Mouse (Mus musculus) telencephalon, adult 2 months (tissue): ENCODE data around the gene LTO1.
"Not testable (repeated sequence)": the region's sequence is repeated elsewhere in the genome, so short reads cannot be mapped to it uniquely, and the experiment has no call there.

ENCODE experiments used
- DNase-seq: peaks from one replicate; pipeline ENCODE4 v3.0.0-alpha.2; 2011; ENCODE audit warnings: low read depth, low spot score

Gene LTO1

DNA sequence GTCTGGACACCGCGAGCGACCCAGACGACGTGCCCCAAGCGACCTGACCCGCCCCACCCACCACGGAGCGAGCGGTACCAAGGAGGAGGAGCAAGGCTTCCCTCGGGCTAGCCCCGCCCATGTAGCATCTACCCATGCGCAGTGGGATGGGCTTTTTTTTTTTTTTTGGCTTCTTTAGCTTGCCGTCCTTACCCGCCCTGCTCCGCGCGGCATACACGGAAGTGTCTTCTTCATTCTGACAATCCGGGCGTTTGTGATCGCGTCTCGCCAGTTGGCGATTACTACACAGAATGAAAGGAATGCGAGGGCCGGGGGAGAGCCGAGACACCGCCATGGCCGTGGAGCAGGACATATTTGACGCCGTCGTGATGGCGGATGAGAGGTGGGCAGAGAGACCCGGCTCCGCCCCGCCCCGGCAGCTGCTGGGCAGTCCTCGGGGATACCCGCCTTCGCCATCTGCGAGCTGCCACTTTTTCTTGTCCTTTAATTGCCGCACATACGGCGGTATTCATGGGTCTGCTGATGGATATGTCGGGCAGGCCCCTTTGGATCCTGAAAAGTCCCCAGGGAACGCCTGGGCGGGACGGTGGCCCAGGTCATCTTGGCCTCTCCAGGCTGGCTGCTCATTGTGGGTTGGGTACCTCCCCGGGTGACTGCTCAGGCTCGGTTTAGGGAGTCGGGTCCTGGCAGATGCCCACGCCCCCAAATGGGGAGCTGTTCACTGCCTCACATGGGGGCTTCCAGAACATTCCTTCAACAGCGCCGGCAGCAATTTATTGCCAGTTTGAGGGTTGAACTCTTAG, at the start of gene LTO1:
Gene LTO1, plus strand, starts transcription at position 153 of the 803 bp plus-strand sequence.
- peak; percentile 95 for DNase-seq

DNA sequence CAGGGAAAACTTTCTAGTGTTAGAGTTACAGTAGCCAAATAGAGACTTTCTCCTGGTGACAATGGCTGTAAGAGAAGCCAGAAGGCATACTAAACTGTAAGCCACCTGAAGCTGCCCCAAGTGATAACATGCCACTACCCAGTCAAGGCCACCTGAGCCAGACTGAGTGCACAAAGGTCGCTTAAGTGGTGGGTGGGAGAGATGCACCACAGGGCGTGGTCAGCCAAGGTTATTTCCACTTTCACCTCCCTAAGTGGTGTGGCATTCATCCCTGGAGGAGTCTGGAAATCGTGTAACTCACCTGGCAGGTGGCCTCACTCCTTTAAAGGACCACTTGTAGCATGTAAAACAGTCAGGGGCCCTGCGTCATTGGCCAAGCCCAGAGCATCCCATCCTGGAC, 47.7 kb upstream of the LTO1 start:
- DNase-seq = no peak

DNA sequence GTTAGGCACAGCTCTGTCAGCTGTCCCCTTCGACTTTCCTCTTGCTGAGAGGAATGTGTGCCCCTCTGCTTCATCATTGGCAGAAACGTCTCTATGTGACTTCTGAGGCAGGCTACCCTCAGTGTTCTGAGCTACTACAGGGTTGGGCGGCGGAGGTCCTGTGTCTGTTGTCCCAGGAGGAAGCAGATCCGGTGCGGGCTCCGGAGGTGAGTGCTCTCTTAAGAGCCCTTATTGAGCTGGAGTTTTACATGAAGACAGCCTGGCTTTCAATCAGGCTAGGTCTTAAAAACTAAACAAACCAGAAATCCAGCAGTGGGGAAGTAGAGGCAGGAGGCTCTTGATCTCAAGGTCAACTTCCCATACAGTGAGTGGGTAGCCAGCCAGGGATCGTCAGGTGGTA, 47.3 kb upstream of the LTO1 start:
- DNase-seq = no peak

DNA sequence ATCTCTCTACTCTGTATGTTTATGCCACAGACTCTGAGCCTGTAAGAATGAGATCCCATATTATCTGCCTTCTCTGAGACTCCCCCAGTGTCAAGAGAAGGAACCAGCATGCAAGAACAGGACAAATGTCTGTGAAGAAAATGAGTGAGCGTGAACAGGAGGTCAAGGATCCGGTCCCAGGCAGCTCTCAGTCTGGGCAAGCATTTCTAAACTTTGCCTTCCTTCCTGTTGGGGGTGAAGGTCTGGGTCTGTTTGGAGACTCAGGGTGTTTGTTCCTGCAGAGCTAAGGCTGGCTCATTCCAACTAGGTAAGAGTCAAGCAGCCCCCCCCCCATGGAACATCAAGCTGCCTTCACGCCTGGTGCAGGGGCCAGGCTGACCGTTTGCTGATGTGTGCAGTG, 42.5 kb upstream of the LTO1 start:
- DNase-seq = no peak

DNA sequence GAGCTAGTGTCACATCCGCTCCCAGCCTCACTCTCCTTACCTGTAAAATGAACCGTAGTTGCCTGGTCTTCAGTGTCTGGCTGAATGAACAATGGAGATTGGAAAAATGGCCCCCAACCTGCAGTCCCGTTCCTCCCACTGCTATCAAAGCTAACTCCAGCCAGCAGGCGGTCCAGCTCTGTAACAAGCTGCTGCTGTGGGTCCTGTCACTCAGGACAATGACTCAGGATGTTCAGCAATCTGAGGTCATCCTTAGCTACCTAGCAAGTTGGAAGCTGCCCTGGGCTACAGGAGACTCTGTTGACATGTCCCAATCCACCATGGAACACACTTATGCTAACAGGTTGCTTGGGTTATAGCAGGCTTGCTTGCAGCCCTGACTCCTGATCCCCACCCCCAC, 41.7 kb upstream of the LTO1 start:
- no peak for DNase-seq

DNA sequence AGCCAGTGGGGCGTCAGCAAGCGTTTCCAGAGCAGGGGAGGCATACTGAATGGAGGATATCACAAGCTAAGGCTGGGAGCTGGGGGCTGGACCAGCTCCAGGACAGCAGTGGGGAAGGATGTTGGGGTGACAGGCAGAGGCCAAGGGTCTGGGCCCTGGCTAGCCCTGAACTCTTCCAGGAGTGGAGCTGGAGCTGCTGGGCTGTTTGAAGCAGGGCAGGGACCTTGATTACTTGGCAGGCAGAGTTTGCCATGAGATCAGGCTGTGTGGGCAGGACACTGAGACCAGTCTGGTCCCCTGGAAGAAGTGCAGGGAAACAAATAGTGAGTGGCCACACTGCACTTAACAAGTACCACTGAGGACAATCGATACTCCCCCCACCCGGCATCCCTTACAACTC, 40.7 kb upstream of the LTO1 start:
- no peak for DNase-seq

DNA sequence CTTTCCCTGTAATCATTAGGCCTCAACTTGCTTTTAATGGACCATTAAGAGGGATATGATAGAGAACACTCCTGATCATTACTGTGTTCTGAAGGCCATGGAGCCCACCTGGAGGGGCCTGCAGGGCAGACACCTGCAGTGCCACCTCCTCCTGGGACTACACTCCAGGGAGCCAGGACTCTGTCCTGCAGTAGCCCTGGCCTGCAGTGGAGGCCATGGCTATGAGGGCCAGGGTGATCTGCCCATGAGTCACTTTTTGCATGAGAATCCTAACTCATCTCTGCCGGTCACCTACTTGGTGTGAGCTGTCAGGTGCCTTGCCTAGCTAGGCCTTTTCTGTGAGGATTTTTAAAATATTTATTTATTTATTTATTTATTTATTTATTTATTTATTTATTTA, 36.5 kb upstream of the LTO1 start:
- DNase-seq = no peak

DNA sequence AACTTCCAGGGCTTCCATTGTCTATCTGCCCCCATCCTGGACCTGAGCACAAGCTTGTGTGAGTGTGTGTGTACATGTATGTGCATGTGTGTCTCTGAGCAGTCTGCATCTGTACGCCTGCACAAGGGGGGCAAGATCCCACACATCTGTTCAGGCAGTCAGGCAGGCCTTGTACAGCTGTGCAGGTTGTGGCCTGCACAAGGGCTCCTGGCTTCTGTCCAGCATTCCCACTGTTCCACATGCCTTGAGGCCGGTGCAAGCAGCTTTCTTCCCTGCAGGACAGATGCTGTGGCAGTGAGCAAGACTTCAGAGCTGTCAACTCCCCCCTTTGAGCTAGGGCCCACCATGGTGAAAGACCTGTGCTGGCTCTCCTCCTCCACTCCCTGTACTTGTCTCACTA, 31.8 kb upstream of the LTO1 start:
- no peak for DNase-seq

DNA sequence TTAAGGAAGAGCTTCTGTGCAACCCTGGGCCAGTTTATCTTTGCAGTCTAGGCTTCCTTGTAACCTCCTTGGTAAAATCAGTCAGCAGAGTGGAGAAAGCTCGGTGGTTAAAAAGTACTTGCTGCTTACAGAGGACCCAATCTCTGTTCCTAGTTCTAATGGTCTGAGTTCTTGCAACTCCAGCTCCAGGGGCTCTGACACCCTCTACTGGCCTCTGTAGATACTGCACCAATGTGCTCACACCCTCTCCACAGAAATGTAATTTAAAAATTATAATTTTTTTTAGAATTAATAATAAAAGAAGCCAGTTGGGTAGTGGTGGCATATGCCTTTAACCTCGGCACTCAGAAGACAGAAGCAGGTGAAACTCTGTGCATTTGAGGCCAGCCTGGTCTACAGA, 27.2 kb upstream of the LTO1 start:
- DNase-seq = no peak

DNA sequence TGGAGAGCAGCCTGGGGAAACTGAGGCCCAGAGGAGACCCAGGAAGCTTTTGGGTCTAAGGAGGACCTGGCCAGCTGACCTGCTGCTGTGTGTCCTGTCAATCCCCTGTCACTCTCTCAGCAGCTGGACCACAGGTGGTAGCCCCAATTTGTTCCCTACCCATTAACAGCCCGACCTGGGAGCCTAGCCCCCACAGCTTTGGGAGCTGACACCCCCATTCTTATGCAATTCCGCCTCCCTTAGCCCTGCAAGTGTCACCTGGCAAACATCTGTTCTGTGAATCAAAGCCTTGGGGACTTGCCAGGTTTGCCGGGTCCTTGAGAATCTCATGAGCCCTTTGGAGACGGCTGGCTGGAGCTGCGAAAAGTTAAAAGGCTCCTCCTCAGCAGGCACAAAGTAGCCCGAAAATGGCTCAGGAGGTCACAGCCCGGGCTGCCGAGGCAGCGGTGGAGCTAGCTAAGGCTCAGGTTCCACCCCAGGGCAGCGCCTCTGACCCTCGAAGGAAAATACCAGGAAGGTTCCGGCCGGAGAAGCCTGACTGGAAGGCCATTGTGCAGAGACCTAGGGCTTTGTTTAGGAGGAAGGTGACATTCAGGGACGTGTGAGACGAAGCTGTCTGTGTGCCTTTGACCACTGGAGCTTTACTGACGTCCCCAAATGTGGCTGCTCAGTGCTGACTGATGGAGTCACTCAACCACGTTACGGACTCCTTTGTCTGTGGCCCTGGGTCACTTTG, 26.2 kb upstream of the LTO1 start:
- DNase-seq = no peak

DNA sequence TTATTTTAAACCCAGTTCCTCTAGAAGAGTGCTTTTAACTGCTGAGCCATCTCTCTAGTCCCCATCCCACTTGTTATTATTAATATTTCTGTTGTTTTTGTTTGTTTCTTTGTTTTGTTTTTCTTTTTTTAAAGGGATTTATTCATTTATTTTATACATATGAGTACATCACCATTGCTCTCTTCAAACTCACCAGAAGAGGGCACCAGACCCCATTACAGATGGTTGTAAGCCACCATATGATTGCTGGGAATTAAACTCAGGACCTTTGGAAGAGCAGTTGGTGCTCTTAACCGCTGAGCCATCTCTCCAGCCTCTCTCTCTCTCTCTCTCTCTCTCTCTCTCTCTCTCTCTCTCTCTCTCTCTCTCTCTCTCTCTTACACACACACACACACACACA, 24.2 kb upstream of the LTO1 start:
- DNase-seq = not testable (repeated sequence)

DNA sequence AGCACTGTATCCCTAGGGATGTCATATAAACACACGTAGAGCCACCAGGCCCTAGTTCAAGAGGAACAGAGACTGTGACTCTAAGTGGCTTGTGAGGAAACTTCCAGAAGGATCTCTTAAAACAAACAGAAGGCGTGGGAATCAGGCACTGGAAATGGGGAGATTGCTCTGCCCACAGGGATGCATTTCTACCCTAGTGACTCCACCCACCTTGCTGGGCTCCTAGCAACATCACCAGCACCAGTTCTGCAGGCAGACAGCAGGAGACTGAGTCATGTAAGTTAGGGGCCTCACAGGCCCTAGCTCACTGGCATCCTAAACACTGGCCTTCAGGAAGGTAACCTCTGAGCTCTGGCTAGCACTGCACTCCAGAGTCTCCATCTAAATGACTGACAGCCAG, 23.0 kb upstream of the LTO1 start:
- no peak for DNase-seq

DNA sequence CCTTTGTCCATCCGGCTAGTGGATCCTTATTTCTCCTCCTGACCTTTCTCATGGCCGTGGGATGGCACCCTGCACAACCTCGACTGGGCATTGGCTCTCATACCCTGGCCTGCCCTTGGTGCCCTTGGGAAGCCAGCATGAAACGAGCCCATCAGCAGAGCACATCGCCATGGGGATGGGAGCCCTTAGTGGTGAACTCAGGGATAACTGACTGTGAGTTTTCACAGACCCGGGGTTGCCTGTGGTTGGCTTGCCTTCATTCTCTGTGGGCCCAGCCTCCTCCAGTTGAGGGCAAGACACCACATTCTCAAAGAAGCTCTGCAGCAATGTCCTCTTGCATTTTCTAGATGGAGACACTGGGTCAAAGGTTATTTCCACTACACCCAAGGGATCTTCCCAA, 22.6 kb upstream of the LTO1 start:
- no peak for DNase-seq

DNA sequence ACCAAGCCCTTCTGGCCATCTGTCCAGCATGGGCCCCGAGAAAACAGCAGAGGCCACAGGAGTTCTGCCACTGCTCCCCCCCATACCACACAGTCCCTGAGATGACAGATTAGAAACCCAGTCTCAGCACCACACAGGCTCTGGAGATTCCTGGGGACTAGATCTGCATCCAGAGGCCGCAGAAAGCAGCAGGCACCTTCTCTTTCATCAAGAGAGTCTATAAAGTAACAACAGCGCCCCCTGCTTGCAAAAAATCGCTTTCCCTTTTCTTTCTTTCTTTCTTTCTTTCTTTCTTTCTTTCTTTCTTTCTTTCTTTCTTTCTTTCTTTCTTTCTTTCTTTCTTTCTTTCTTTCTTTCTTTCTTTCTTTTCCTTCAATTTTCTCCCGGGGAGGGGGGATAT, 20.7 kb upstream of the LTO1 start:
- DNase-seq = no peak

DNA sequence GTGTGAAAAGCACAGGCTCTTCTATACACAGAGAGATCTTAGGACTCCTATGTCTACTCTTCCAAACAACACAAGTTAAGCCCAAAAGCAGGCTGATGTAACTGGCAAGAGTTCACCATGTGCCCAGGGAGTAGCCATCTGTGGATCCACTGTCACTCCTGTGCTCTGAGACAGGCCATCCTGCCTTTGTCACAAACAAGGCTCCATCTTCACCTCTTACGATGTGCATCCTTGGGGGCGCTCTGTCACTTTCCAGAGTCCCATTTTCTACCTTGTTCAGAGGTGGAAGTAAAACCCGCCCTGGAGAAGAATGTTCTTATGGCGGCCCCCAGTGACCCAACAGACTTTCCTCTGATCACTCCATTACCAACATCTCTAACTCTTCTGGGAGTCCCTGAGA, 20.2 kb upstream of the LTO1 start:
- no peak for DNase-seq

DNA sequence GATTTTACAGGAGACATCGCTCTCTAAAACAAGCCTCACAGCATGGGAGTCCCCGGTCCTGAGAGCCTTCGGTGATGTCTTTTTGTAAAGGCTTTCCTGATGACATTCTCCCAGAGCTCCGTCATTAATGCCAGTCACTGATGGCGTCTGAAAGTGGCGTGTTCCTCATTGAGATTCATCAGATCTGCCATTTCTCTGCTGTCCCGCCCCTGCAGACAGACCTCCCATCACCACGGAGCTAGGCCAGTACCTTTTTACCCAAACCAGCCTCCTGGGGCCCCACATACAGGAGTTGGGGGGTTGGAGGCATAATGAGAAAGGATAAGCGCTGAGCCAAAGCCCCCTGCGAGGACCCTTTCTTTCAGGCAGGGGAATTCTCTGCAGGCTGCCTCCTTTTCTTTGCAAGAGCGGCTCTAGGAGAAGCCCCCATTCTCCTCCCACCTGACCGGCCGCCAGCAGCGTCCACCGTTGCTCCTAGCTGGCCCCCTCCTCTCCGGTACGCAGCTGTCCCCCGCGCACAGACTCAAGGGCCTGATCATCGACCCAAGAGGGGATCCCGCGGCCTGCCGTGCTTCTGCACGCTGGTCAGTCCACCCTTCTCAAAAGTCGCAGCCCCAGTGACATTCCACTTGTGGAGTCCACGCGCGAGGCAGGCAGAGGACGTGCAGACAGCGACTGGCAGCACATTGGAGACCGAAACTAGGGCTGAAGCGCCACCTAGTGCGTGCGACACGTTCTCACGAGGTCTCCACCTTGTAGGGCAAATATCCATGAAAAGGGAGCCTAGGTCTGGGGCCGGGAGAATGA, 19.4 kb upstream of the LTO1 start:
- DNase-seq = no peak

DNA sequence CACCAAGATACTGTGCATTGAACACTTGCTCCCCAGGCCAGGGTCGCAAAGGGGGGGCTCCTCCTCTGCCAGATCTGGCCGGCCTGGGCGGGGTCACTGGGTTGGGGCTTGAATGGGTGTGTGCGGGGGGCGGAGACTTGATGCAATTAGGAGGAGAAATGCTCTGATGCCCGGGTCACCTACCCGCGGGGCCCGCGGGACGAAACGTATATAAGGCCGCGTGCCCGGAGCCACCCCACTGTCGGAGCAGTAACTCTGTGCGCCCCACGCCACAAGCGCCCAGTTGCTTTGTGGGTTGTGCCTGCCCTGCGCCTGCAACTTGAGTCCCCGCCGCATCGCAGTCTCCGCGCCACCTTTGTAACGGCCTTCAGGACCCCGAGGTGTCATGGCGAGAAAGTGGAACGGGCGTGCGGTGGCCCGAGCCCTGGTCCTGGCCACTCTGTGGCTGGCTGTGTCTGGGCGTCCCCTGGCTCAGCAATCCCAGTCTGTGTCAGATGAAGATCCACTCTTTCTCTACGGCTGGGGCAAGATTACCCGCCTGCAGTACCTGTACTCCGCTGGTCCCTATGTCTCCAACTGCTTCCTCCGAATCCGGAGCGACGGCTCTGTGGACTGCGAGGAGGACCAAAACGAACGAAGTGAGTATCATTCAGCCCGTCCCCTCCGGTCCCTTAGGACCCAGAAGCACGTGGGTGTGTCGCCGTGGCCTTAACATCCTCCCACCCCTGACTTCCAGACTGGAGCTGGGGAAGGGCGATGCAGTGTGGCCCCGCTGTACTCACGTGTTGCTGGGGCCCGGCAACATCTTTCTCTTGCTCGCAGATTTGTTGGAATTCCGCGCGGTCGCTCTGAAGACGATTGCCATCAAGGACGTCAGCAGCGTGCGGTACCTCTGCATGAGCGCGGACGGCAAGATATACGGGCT, 18.3 kb upstream of the LTO1 start, which contains the start of gene Fgf15:
Gene Fgf15, plus strand, starts transcription at position 238 of the 925 bp plus-strand sequence.
- no peak for DNase-seq

DNA sequence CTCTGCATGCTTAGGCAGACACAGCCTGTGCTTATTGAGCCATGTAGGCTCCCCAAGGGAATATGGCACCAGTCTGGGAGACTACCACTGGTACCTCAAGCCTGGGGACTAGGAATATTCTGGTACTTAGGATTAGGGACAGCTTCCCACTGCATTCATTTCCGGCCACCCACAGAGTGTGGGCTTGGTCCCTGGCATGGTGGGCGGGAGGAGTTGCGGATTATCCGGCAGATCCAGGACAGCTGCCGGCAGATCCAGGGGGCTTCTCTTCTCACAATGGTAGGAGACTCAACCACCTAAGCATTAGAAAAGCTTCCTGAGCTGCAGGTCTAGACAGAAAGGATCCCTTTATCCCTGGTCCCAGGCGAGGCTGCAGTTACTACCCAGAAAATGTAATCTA, 16.4 kb upstream of the LTO1 start:
- no peak for DNase-seq

DNA sequence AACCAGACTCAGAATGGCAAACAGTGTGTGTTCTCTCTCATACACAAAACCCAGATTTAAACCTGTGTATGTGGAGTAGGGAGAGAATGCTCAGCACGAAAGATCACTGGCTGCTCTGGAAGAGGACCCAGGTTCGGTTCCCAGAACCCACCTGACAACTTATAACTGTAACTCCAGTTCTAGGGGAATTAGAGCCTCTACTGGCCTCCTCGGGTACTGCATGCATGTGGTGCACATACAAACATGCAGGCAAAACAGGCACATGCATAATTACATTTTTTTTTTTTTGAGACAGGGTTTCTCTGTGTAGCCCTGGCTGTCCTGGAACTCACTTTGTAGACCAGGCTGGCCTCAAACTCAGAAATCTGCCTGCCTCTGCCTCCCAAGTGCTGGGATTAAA, 9.4 kb upstream of the LTO1 start:
- DNase-seq = not testable (repeated sequence)

DNA sequence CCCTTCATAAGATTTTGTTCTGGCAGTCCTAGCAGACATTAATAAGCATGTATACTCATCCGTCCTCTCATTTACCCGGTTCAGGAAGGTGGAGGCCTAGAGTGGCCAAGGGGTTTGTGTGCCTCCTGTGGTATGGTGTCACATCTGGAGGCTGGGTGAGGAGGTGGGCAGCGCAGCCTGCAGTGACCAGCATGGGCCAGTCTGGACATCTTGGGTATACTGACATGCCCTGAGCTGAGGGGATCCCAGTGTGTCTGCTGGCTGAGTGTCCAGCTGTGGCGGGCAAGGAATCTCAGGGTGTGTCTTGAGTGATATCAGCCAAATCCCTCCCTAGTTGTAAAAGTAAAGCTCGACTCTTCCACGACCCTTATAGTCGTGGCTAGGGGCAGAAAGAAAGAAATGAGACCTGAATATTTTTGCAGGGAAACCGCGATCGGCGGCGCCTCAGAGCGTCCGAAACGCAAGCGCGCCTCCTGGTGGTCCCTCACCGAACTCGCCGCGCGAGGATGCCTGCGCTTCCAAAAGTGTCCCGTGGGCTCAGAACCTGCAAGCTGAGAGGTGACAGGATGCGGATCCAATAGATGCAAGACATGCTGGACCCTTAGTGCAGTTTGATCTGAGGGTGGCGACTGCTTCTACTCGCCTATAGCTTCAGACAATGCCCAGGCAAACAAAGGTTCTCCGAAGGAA, 8.0 kb upstream of the LTO1 start:
- no peak for DNase-seq

DNA sequence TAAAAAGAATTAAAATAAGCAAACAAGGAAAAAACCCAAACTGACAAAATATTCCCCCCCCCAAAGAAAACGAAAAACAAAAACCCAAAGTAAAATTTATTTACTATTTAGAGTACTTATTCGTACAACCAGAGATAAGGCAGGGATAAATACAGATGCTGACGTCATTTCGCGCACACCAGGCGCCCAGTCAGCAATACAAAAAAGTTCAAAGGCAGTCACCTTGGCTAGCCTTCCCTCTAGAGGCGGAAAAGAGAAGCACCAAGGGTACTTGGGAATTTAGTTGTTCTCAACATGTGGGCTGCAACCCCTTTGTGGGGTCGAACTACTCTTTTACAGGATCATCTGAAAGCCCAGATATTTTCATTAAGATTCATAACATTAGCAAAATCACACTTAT, 7.1 kb upstream of the LTO1 start:
- no peak for DNase-seq
